Mouse (Mus musculus): Measurements from ENCODE around the gene Skp2. TPM values are rescaled to one million over a fixed set of nuclear protein-coding genes. Genes with fewer than 3 reads are reported as not detected.

Skp2 gene
- polyA plus RNA-seq, 1 experiment from 2014 or later: 50.3 TPM

- Histone ChIP-seq H3K27me3 (ENCODE audit: control insufficient read depth, insufficient read depth, low read length) (no peaks in the 10 kb centered on the region), H3K4me3 (replicated peaks; ENCODE audit: low read length) (no peak overlapping the region), H3K9me3 (replicated peaks; ENCODE audit: control insufficient read depth, low read length) (no peaks in the 10 kb centered on the region), H3K4me2 (ENCODE audit: low read depth, low read length) (no peak overlapping the region), H3K36me3 (ENCODE audit: control insufficient read depth, insufficient read depth, low read length) (no peaks in the 10 kb centered on the region), H3K4me1 (ENCODE audit: control insufficient read depth, insufficient read depth, low read length) (peaks cover 3% of the 10 kb centered on the region; the same call in 1 of the 2 replicates), H3K27ac (ENCODE audit: low read length) (no peak overlapping the region), H3K9ac (ENCODE audit: low read length) (no peak overlapping the region)
- WGBS: 72% methylated on average over 5 of the region's 5 CpGs
- no peak for ATAC-seq (ENCODE audit: insufficient read depth, low FRiP score)
Observed at GRCm38 (mm10) chr15:9087421-9087820, 67.8 kb downstream of the Skp2 start.

- Histone ChIP-seq H3K4me2 (ENCODE audit: low read depth, low read length) (no peak overlapping the region), H3K4me1 (ENCODE audit: control insufficient read depth, insufficient read depth, low read length) (peaks cover 4% of the 10 kb centered on the region; the same call in 1 of the 2 replicates), H3K27ac (ENCODE audit: low read length) (no peak overlapping the region), H3K27me3 (ENCODE audit: control insufficient read depth, insufficient read depth, low read length) (no peaks in the 10 kb centered on the region), H3K9me3 (replicated peaks; ENCODE audit: control insufficient read depth, low read length) (no peaks in the 10 kb centered on the region), H3K36me3 (ENCODE audit: control insufficient read depth, insufficient read depth, low read length) (no peaks in the 10 kb centered on the region), H3K9ac (ENCODE audit: low read length) (no peak overlapping the region), H3K4me3 (replicated peaks; ENCODE audit: low read length) (no peak overlapping the region)
- 75% methylated on average over 11 of the region's 11 CpGs for WGBS
- no peak for ATAC-seq (ENCODE audit: insufficient read depth, low FRiP score)
Observed at GRCm38 (mm10) chr15:9086813-9087212, 68.4 kb downstream of the Skp2 start.

- whole genome bisulfite sequencing: 79% methylated on average over 9 of the region's 9 CpGs
- no peak overlapping the region for H3K4me3 ChIP-seq (replicated peaks; ENCODE audit: low read length)
Observed at GRCm38 (mm10) chr15:9082753-9083152, 72.5 kb downstream of the Skp2 start.

GRCm38 (mm10) chr15:9081294-9081693 lies 73.9 kb downstream of the Skp2 start:
- no peak overlapping the region for H3K4me3 ChIP-seq (replicated peaks; ENCODE audit: low read length)

More at GRCm38 (mm10) chr15:9082753-9083152, 72.5 kb downstream of the Skp2 start:
- peaks cover 14% of the 10 kb centered on the region for H3K4me1 ChIP-seq (ENCODE audit: control insufficient read depth, insufficient read depth, low read length)
- no peak overlapping the region for H3K4me2 ChIP-seq (ENCODE audit: low read depth, low read length)
- H3K9me3 ChIP-seq (replicated peaks; ENCODE audit: control insufficient read depth, low read length): no peaks in the 10 kb centered on the region
- no peaks in the 10 kb centered on the region for H3K27me3 ChIP-seq (ENCODE audit: control insufficient read depth, insufficient read depth, low read length)
- no peak overlapping the region for H3K27ac ChIP-seq (ENCODE audit: low read length)
- no peaks in the 10 kb centered on the region for H3K36me3 ChIP-seq (ENCODE audit: control insufficient read depth, insufficient read depth, low read length)
- no peak overlapping the region for H3K9ac ChIP-seq (ENCODE audit: low read length)
- no peak for ATAC-seq (ENCODE audit: insufficient read depth, low FRiP score)

GRCm38 (mm10) chr15:9080206-9080605 lies 75.0 kb downstream of the Skp2 start:
- Histone ChIP-seq H3K36me3 (ENCODE audit: control insufficient read depth, insufficient read depth, low read length) (no peaks in the 10 kb centered on the region), H3K9ac (ENCODE audit: low read length) (no peak overlapping the region), H3K27me3 (ENCODE audit: control insufficient read depth, insufficient read depth, low read length) (no peaks in the 10 kb centered on the region), H3K27ac (ENCODE audit: low read length) (peak overlapping the region; percentile 9; the same call in 1 of the 2 replicates), H3K4me1 (ENCODE audit: control insufficient read depth, insufficient read depth, low read length) (peaks cover 29% of the 10 kb centered on the region), H3K9me3 (replicated peaks; ENCODE audit: control insufficient read depth, low read length) (no peaks in the 10 kb centered on the region), H3K4me3 (replicated peaks; ENCODE audit: low read length) (no peak overlapping the region), H3K4me2 (ENCODE audit: low read depth, low read length) (no peak overlapping the region)
- WGBS: 42% methylated on average over 4 of the region's 4 CpGs
- 0 out of 2 replicates have a peak, but pooled peaks have one; percentile 24 for ATAC-seq (ENCODE audit: insufficient read depth, low FRiP score)

More at GRCm38 (mm10) chr15:9081294-9081693, 73.9 kb downstream of the Skp2 start:
- 78% methylated on average over 3 of the region's 3 CpGs for WGBS
- H3K4me2 ChIP-seq (ENCODE audit: low read depth, low read length): no peak overlapping the region
- H3K9me3 ChIP-seq (replicated peaks; ENCODE audit: control insufficient read depth, low read length): no peaks in the 10 kb centered on the region
- peaks cover 18% of the 10 kb centered on the region for H3K4me1 ChIP-seq (ENCODE audit: control insufficient read depth, insufficient read depth, low read length)
- no peak overlapping the region for H3K27ac ChIP-seq (ENCODE audit: low read length)
- ATAC-seq (ENCODE audit: insufficient read depth, low FRiP score): no peak
- no peak overlapping the region for H3K9ac ChIP-seq (ENCODE audit: low read length)
- no peaks in the 10 kb centered on the region for H3K27me3 ChIP-seq (ENCODE audit: control insufficient read depth, insufficient read depth, low read length)
- no peaks in the 10 kb centered on the region for H3K36me3 ChIP-seq (ENCODE audit: control insufficient read depth, insufficient read depth, low read length)

- H3K9ac ChIP-seq (ENCODE audit: low read length): no peak overlapping the region
- no peak for ATAC-seq (ENCODE audit: insufficient read depth, low FRiP score)
- H3K4me1 ChIP-seq (ENCODE audit: control insufficient read depth, insufficient read depth, low read length): peaks cover 34% of the 10 kb centered on the region
- peak overlapping the region; percentile 40 for H3K27ac ChIP-seq (ENCODE audit: low read length)
- no peak overlapping the region for H3K4me3 ChIP-seq (replicated peaks; ENCODE audit: low read length)
- H3K36me3 ChIP-seq (ENCODE audit: control insufficient read depth, insufficient read depth, low read length): no peaks in the 10 kb centered on the region
- 45% methylated on average over 5 of the region's 5 CpGs for WGBS
- H3K4me2 ChIP-seq (ENCODE audit: low read depth, low read length): no peak overlapping the region
- no peaks in the 10 kb centered on the region for H3K27me3 ChIP-seq (ENCODE audit: control insufficient read depth, insufficient read depth, low read length)
- H3K9me3 ChIP-seq (replicated peaks; ENCODE audit: control insufficient read depth, low read length): no peaks in the 10 kb centered on the region
Observed at GRCm38 (mm10) chr15:9079626-9080025, 75.6 kb downstream of the Skp2 start.

- Histone ChIP-seq H3K27ac (ENCODE audit: low read length) (peak overlapping the region; percentile 14), H3K9me3 (replicated peaks; ENCODE audit: control insufficient read depth, low read length) (no peaks in the 10 kb centered on the region), H3K9ac (ENCODE audit: low read length) (no peak overlapping the region), H3K27me3 (ENCODE audit: control insufficient read depth, insufficient read depth, low read length) (no peaks in the 10 kb centered on the region), H3K36me3 (ENCODE audit: control insufficient read depth, insufficient read depth, low read length) (no peaks in the 10 kb centered on the region), H3K4me1 (ENCODE audit: control insufficient read depth, insufficient read depth, low read length) (peaks cover 42% of the 10 kb centered on the region), H3K4me3 (replicated peaks; ENCODE audit: low read length) (no peak overlapping the region), H3K4me2 (ENCODE audit: low read depth, low read length) (no peak overlapping the region)
- 60% methylated on average over 12 of the region's 12 CpGs for WGBS
- ATAC-seq (ENCODE audit: insufficient read depth, low FRiP score): no peak
Observed at GRCm38 (mm10) chr15:9078481-9079300, 76.5 kb downstream of the Skp2 start.

- peaks cover 52% of the 10 kb centered on the region for H3K4me1 ChIP-seq (ENCODE audit: control insufficient read depth, insufficient read depth, low read length)
- H3K9me3 ChIP-seq (replicated peaks; ENCODE audit: control insufficient read depth, low read length): no peaks in the 10 kb centered on the region
- 0 out of 2 replicates have a peak overlapping the region, but pooled peaks have one; percentile 0 for H3K4me2 ChIP-seq (ENCODE audit: low read depth, low read length)
- no peak overlapping the region for H3K4me3 ChIP-seq (replicated peaks; ENCODE audit: low read length)
- H3K9ac ChIP-seq (ENCODE audit: low read length): no peak overlapping the region; the same call in 1 of the 2 replicates
- 48% methylated on average over 14 of the region's 14 CpGs for WGBS
- H3K27me3 ChIP-seq (ENCODE audit: control insufficient read depth, insufficient read depth, low read length): no peaks in the 10 kb centered on the region
- no peak overlapping the region for H3K27ac ChIP-seq (ENCODE audit: low read length)
- ATAC-seq (ENCODE audit: insufficient read depth, low FRiP score): no peak
- H3K36me3 ChIP-seq (ENCODE audit: control insufficient read depth, insufficient read depth, low read length): no peaks in the 10 kb centered on the region
Observed at GRCm38 (mm10) chr15:9075608-9076200, 79.5 kb downstream of the Skp2 start.

- ATAC-seq (ENCODE audit: insufficient read depth, low FRiP score): no peak
- Histone ChIP-seq H3K27me3 (ENCODE audit: control insufficient read depth, insufficient read depth, low read length) (no peaks in the 10 kb centered on the region), H3K9me3 (replicated peaks; ENCODE audit: control insufficient read depth, low read length) (no peaks in the 10 kb centered on the region), H3K4me3 (replicated peaks; ENCODE audit: low read length) (no peak overlapping the region), H3K9ac (ENCODE audit: low read length) (peak overlapping the region; percentile 35), H3K27ac (ENCODE audit: low read length) (no peak overlapping the region; the same call in 1 of the 2 replicates), H3K4me1 (ENCODE audit: control insufficient read depth, insufficient read depth, low read length) (peaks cover 51% of the 10 kb centered on the region), H3K36me3 (ENCODE audit: control insufficient read depth, insufficient read depth, low read length) (no peaks in the 10 kb centered on the region), H3K4me2 (ENCODE audit: low read depth, low read length) (peak overlapping the region; percentile 0; the same call in 1 of the 2 replicates)
- 9% methylated on average over 4 of the region's 4 CpGs for WGBS
Observed at GRCm38 (mm10) chr15:9074671-9075070, 80.6 kb downstream of the Skp2 start.

Measured in stomach, embryonic 16.5 days (tissue).